Mouse (Mus musculus) kidney, postnatal 14 days (tissue): ENCODE data around the gene Shroom3.

Experiments
- DNase-seq: peaks from one replicate; pipeline ENCODE4 v3.0.0; 2022; ENCODE audit warnings: mixed read lengths

The Shroom3 gene

GRCm38 (mm10) chr5:92983942-92984341 is 300.7 kb downstream of the Shroom3 start:
- DNase-seq = no peak

- no peak for DNase-seq
Observed at GRCm38 (mm10) chr5:92984692-92985091, 301.5 kb downstream of the Shroom3 start.

DNA sequence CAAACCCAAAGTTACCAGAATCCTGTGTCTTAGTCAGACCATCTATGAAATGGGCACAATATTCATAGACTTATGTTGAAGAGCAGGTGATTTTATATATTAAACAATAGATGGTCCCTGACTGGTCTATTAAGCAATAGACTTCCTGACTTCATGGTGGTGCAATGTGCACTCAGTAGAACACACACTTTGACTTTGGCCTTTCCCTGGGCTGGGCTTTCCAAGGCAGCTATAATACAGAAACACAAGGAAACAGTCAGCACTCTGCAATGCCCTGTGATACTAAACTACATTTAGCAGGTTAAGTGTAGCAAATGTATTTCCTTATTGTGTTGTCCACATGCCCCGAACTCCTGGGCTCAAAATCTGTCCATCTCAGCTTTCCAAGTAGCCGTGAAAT is 302.2 kb downstream of the Shroom3 start:
- no peak for DNase-seq

GRCm38 (mm10) chr5:92986651-92987610 is 303.7 kb downstream of the Shroom3 start:
- DNase-seq = peak; percentile 57

DNA sequence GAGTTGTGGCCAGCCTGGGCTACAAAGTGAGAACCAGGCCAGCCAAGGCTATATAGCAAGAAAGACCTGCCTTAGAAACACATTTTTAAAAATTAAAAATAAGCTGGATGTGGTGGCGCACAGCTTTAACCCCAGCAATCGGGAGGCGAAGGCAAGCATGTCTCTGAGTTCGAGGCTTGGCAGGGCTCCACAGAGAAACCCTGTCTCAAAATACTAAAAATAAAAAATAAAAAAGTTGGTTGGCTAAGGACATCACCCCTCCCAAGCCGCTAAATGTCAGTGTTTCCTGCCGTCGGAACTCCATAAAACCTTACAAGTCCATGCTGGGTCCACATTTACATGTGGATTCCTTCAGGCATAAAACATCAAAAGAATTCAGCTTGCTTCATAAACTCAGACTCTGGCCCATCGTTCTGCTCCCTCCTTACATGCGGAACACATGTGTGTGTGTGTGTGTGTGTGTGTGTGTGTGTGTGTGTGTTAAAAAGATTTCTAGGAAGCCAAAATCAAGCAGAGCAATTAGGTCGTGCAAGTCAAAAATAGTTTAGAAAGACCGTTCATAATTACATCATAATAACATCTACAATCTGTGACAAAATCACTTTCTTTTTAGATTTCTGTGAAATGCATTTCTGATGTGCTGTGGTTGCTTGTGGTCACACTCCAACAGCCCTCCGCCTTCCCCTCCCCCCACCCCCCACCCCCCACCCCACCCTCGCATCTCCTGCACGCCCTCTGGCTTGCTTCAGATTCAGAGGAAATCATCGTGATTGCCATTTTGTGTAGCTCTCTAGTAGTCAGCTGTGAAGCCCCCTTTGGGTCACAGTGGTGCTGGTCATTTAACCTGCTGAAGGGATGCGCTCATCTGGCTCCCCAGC is 304.9 kb downstream of the Shroom3 start:
- DNase-seq = no peak

- peak; percentile 61 for DNase-seq
Observed at GRCm38 (mm10) chr5:92988769-92989356, 305.6 kb downstream of the Shroom3 start.

GRCm38 (mm10) chr5:92992106-92992505 is 308.9 kb downstream of the Shroom3 start:
- no peak for DNase-seq

DNA sequence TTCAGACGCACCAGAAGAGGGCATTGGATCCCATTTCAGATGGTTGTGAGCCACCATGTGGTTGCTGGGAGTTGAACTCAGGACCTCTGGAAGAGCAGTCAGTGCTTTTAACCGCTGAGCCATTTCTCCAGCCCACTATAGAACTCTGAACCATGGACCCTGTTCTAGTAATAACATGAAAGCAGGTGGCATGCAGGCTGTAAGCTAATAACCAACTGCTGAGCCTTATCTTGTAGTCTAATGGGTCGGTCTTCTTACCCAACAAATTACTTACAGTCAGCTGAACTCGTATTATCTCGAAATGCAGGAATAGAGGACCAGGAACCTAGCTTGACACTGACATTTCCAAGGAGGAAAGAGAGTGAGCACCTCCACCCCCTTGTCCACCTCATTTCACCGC is 311.1 kb downstream of the Shroom3 start:
- DNase-seq = no peak

DNA sequence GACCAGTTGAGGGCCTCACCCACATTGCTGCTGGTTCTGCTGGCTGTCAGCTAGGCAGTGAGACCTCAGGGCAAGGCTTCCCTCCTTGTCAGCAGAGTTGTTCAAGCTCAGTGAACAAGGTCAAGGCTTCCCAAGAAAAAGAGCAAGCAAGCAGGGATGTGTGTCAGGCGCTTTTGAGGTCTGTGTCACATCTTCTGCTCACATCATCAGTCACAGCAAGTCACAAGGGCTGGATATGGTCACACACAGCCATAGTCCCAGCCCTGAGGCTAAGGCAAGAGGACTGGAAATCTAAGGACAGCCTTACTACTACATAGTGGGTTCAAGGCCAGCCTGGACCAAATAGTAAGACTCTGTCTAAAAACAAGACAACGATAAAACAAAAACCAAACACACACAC is 311.6 kb downstream of the Shroom3 start:
- no peak for DNase-seq

GRCm38 (mm10) chr5:92997428-92998120 is 314.3 kb downstream of the Shroom3 start:
- peak; percentile 71 for DNase-seq

- DNase-seq = no peak
Observed at GRCm38 (mm10) chr5:92998494-92999016, 315.3 kb downstream of the Shroom3 start.

GRCm38 (mm10) chr5:93000060-93000459 is 316.8 kb downstream of the Shroom3 start:
- DNase-seq = no peak

GRCm38 (mm10) chr5:93000774-93001757 is 317.8 kb downstream of the Shroom3 start:
- DNase-seq = peak; percentile 70

GRCm38 (mm10) chr5:93002615-93003014 is 319.4 kb downstream of the Shroom3 start:
- DNase-seq = no peak

GRCm38 (mm10) chr5:93005229-93005814 is 322.1 kb downstream of the Shroom3 start:
- peak; percentile 78 for DNase-seq

DNA sequence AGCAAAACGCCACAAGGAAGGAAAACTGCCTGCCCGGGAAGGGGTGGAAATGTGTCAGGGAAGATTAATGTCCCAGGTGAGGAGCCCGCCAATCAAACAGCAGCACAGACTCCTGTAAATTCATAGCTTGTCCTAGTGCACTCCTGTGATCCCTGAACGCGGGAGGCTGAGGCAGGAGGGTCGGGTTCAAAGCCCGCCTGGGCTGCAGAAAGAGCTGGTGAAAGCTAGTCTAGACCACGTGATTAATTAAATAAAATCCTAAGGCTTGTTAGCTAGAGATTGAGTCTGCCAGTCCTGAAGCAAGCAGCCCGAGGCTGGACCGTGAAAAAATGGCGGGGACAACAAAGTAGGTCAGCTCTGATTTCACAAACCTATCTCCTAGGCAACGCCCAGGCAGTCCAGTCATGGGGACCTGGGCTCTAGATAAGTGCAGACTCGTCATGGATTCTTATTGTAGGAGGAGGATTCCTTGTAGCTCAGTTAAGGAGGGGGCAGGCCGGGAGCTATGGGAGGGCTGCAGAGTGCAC is 322.6 kb downstream of the Shroom3 start:
- peak; percentile 20 for DNase-seq

DNA sequence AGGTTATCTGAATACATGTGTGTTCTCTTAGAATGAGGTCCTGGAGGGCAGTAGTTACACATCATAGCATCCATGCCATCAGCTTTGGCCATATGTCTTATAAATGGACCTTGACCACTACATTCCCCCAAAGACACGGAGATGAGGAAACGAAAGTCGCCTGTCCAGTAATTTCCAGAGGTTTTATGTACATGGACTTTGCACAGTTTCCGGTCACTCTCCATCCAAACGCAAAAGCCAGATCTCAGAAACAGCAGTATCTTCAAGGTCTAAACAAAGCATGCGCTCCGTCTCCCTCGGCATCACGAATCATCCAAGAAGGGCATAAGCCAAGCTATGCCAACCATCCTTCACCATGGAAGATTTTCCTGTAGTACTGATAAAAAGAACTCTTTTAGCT is 325.0 kb downstream of the Shroom3 start:
- no peak for DNase-seq
